Mouse (Mus musculus): ENCODE results near the gene Myo1c.

- TF ChIP-seq POLR2A (IDR thresholded peaks at IDR 0.05; ENCODE audit: insufficient read length, low read depth): no peak
- TF ChIP-seq POLR2AphosphoS2 (IDR thresholded peaks at IDR 0.05; ENCODE audit: insufficient read length, low read depth): no peak
- TF ChIP-seq E2F4 (IDR thresholded peaks at IDR 0.05; ENCODE audit: insufficient read depth): no peak
- TF ChIP-seq MAX (IDR thresholded peaks at IDR 0.05; ENCODE audit: low read depth): no peak
These were observed 34.2 kb downstream of the Myo1c start for GRCm38 (mm10) chr11:75684462-75684861.
